Mouse (Mus musculus) limb, embryonic 12.5 days (tissue): ENCODE measurements around the gene Pmpca. TPM values are rescaled to one million over a fixed set of nuclear protein-coding genes. Genes with fewer than 3 reads are reported as not detected.
A peak's percentile ranks its signal among the peaks of the same experiment; 100 is the strongest.

Experiments used
- ATAC-seq: fragments of 200-750 bp; cut with Nextera tagmentation; 2 replicates; pipeline ENCODE4 v1.8.0; 2017; ENCODE audit warnings: low read depth, moderate TSS enrichment; ENCODE audit not compliant: insufficient number of reproducible peaks, insufficient read depth, low FRiP score, low TSS enrichment
- H3K27ac ChIP-seq: fragments of 300-500 bp; sonication (generic); 2 replicates; pipeline ENCODE4 v1.5.1; 2016; ENCODE audit warnings: mild to moderate bottlenecking, moderate library complexity
- H3K27me3 ChIP-seq: fragments of 300-500 bp; sonication (generic); 2 replicates; pipeline ENCODE4 v1.6.1; 2016; ENCODE audit warnings: mild to moderate bottlenecking, moderate library complexity
- H3K36me3 ChIP-seq: fragments of 300-500 bp; sonication (generic); 2 replicates; pipeline ENCODE4 v1.6.1; 2016; ENCODE audit warnings: mild to moderate bottlenecking, moderate library complexity
- H3K4me1 ChIP-seq: fragments of 300-500 bp; sonication (generic); replicated peaks from 2 replicates; pipeline ENCODE4 v1.6.1; 2016
- H3K4me2 ChIP-seq: fragments of 300-500 bp; sonication (generic); 2 replicates; pipeline ENCODE4 v1.6.1; 2016; ENCODE audit warnings: mild to moderate bottlenecking, moderate library complexity
- H3K4me3 ChIP-seq: fragments of 300-500 bp; sonication (generic); replicated peaks from 2 replicates; pipeline ENCODE4 v1.5.1; 2016; ENCODE audit warnings: mild to moderate bottlenecking
- H3K9ac ChIP-seq: fragments of 300-500 bp; sonication (generic); replicated peaks from 2 replicates; pipeline ENCODE4 v1.6.1; 2016; ENCODE audit warnings: mild to moderate bottlenecking, moderate library complexity
- H3K9me3 ChIP-seq: fragments of 300-500 bp; sonication (generic); 2 replicates; pipeline ENCODE4 v1.6.1; 2016; ENCODE audit warnings: mild to moderate bottlenecking, moderate library complexity
- WGBS: fragments of 180-500 bp; shearing (Covaris S2); methylation state at CpG from one replicate; pipeline ENCODE4 v1.1.7; 2016; 5-methylcytosine and 5-hydroxymethylcytosine counted together
- polyA plus RNA-seq: library from polyadenylated mRNA; unstranded; fragments of >200 nt; fragmentation: Nextera tagmentation; extraction: Ambion mirVana; gene quantifications from 2 replicates; pipeline ENCODE4 v1.2.1, GENCODE M21; 2016

Gene Pmpca
- polyA plus RNA-seq, 1 experiment from 2014 or later: 116 TPM

DNA sequence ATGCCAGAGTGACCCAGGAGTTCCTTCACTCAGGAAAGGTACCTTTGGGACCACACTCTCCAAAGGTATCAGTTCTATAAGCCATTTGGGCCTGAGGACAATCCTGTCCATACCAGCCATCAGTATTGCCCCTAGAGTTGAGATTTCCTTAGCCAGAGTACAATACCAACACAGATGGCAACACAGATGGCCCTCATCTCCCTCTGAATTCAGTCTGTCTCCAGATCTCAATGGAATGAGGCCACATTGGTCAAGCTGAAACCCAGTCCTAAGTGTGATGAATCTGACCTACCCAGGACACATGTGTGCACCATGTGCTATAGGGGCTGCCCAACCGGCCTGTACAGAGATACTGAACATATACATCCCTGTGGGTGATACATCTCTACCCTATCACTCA lies 13.1 kb downstream of the Pmpca start:
- no peak for ATAC-seq
- Histone ChIP-seq H3K4me1 (peaks cover 28% of the 10 kb centered on the region), H3K27ac (no peak overlapping the region), H3K9me3 (no peaks in the 10 kb centered on the region), H3K4me2 (no peak overlapping the region), H3K9ac (no peak overlapping the region), H3K27me3 (no peaks in the 10 kb centered on the region), H3K36me3 (peaks cover 81% of the 10 kb centered on the region), H3K4me3 (no peak overlapping the region)
- 83% methylated on average over 1 of the region's 1 CpGs for WGBS

DNA sequence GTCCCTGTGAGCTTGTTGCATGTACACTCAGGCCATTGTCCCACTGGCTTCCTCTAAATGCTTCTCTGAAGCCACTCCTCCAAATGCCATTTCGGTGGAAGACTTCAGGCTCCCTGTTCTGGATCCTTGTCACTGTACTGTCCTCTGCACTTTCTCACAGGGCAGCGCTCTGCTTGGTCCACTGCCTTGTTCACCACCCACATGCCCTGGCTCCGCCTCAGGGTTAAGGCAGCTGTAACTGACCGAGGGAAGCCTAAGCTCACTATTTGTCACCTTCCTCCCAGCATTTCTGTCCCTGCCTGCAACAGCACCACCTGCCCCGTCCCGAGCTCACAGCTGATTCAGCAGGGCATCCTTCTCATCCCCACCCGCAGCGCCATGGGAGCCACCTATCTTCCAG lies 14.2 kb downstream of the Pmpca start:
- no peak overlapping the region for H3K4me2 ChIP-seq
- WGBS: 77% methylated on average over 8 of the region's 8 CpGs
- no peaks in the 10 kb centered on the region for H3K27me3 ChIP-seq
- no peak overlapping the region for H3K27ac ChIP-seq
- peaks cover 39% of the 10 kb centered on the region for H3K4me1 ChIP-seq
- no peak overlapping the region for H3K9ac ChIP-seq
- H3K36me3 ChIP-seq: peaks cover 72% of the 10 kb centered on the region
- ATAC-seq: no peak
- no peak overlapping the region for H3K4me3 ChIP-seq
- no peaks in the 10 kb centered on the region for H3K9me3 ChIP-seq

DNA sequence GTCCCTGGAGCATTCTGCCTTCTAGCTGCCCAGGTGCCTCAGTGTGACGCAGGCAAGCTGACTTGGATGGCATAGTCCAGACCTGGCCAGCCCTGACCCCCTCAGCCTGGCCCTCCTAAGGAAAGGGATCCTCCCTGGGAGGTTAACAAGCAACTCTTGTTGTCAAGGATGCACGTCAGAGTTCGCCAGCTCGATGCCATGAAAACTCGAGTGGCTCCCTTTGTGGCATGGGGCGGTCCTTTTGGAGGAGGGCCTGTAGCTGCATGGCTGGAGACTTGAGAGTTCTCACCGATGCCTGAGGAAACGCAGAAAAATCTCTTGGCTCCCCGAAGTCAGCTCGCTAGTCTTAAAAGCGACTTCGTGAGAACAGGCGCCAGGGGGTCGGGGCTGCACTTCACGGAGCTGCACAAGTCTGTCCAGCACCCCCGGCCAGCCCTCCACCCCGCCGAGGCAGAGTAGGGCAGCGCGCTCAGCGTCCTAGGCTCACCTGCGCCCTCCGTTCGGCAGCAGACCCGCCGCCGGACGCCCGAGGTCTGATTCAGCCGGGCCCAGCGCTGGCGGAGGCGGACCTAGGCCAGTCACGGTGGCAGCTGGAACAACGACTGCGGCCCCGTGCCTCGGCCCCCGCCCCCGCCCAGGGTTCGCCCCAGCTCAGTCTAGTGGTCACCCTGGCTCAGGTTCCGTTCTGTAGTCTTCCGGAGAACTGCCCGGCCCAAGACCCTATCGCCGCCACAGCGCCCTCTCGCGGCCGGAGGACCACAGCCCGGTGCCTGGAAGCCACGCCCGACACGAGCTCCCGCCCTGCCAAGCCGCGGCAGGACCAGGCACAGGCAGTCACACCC lies 19.6 kb downstream of the Pmpca start, which contains the start of gene Inpp5e:
TSS of gene Inpp5e (minus strand) at position 689 of the 842 bp plus-strand sequence.
- H3K4me1 ChIP-seq: peaks cover 41% of the 10 kb centered on the region
- no peaks in the 10 kb centered on the region for H3K9me3 ChIP-seq
- H3K27me3 ChIP-seq: no peaks in the 10 kb centered on the region
- peak; percentile 93 for ATAC-seq
- peak within 1 kb of the TSS; percentile 94 for H3K4me2 ChIP-seq
- WGBS: under 1% methylated on average over 57 of the region's 57 CpGs
- H3K4me3 ChIP-seq: peak within 1 kb of the TSS; percentile 89
- peak within 1 kb of the TSS; percentile 76 for H3K27ac ChIP-seq
- H3K9ac ChIP-seq: peak within 1 kb of the TSS; percentile 92
- H3K36me3 ChIP-seq: peaks cover 61% of the 10 kb centered on the region

DNA sequence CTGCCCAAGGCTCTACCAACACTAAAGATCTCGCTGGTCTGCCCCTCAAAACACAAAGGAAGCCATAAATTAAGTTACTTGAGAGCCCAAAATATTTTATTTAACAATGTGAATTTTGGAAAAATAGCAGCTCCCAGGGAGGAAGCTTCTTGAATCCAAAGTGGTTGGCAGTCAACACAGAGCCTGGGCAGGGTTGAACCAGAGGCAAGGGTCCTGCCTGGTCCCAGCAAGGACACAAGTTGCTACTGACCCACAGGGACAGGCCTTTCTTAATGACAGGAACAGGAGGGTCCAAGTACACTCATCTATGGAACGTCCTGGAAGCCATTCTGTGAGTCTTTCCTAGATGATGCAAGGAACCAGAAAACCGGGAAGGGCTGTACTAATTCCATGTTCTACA lies 20.2 kb downstream of the Pmpca start:
- Histone ChIP-seq H3K36me3 (peaks cover 67% of the 10 kb centered on the region), H3K27me3 (no peaks in the 10 kb centered on the region), H3K27ac (no peak overlapping the region), H3K4me2 (no peak overlapping the region; the same call in 1 of the 2 replicates), H3K4me1 (peaks cover 41% of the 10 kb centered on the region), H3K9ac (no peak overlapping the region), H3K9me3 (no peaks in the 10 kb centered on the region), H3K4me3 (peak overlapping the region; percentile 89)
- ATAC-seq: no peak
- 61% methylated on average over 3 of the region's 3 CpGs for WGBS

DNA sequence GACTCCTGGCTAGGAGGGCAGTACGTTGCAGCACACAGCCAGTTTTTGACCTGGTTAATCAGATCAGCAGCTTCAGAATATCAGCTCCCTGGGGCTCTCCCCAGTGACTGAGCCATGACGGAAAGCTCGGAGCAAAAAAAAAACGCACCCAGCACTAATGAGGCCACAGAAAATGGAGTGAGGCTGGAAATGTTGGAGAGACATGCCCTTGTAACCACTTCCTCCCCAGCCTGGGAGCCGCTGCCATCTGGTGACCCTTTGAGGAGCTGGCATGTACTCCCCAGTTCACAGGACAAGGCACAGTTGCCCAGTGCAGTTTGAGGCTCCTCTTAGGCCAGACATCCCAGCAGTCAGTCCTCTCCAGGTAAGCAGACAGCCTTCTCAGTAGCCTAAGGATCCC lies 21.0 kb downstream of the Pmpca start:
- Histone ChIP-seq H3K4me2 (no peak overlapping the region), H3K27ac (no peak overlapping the region), H3K9me3 (no peaks in the 10 kb centered on the region), H3K36me3 (peaks cover 73% of the 10 kb centered on the region), H3K4me1 (peaks cover 34% of the 10 kb centered on the region), H3K27me3 (no peaks in the 10 kb centered on the region), H3K4me3 (no peak overlapping the region), H3K9ac (no peak overlapping the region)
- whole genome bisulfite sequencing: 70% methylated on average over 5 of the region's 5 CpGs
- no peak for ATAC-seq

- 81% methylated on average over 4 of the region's 5 CpGs for WGBS
These were observed 21.8 kb downstream of the Pmpca start for GRCm38 (mm10) chr2:26410931-26411411.

DNA sequence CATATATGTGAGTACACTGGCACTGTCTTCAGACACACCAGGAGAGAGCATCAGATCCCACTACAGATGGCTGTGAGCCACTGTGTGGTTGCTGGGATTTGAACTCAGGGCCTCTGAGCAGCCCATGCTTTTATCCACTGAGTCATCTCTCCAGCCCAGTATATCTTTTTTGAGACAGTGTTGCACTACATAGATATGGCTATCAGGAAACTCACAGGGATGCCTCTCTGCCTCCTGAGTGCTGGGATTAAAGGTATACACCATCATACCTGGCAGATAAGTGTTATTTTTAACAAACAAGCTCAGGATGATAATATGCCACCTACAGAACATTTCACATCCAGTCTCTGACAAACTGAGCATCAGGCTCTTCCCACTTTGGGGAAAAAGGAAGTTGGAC lies 27.9 kb downstream of the Pmpca start:
- H3K27ac ChIP-seq: no peak overlapping the region
- H3K4me1 ChIP-seq: no peaks in the 10 kb centered on the region
- H3K36me3 ChIP-seq: peaks cover 99% of the 10 kb centered on the region
- no peak for ATAC-seq
- H3K4me3 ChIP-seq: no peak overlapping the region
- H3K9ac ChIP-seq: no peak overlapping the region
- no peaks in the 10 kb centered on the region for H3K9me3 ChIP-seq
- no peaks in the 10 kb centered on the region for H3K27me3 ChIP-seq
- H3K4me2 ChIP-seq: no peak overlapping the region

More at GRCm38 (mm10) chr2:26410931-26411411, 21.8 kb downstream of the Pmpca start:
- Histone ChIP-seq H3K36me3 (peaks cover 73% of the 10 kb centered on the region), H3K27ac (no peak overlapping the region), H3K4me2 (no peak overlapping the region), H3K9me3 (no peaks in the 10 kb centered on the region), H3K27me3 (no peaks in the 10 kb centered on the region), H3K4me1 (peaks cover 25% of the 10 kb centered on the region), H3K9ac (peak overlapping the region; percentile 12; the same call in 1 of the 2 replicates), H3K4me3 (no peak overlapping the region)
- ATAC-seq: no peak

DNA sequence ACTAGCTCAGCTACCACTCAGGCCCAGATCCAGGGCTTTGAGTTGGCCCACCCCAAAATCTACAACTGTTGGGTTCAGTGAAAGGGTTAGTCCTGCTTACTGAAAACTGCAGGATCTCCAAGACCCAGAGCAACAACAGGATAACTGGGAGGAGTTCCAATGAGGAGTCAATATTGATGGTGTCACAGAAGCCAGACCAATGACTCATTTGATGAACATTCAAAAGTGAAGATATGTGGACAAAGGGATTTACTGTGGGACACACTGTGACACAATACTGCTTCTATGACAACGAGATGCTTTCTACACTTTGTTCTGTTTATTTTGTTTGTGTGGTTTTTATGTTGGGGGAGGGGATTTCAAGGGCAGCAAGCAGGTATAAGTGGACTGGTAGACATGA lies 29.0 kb downstream of the Pmpca start:
- 84% methylated on average over 1 of the region's 1 CpGs for WGBS
- ATAC-seq: no peak
- H3K4me1 ChIP-seq: no peaks in the 10 kb centered on the region
- H3K9me3 ChIP-seq: no peaks in the 10 kb centered on the region
- H3K27me3 ChIP-seq: no peaks in the 10 kb centered on the region
- H3K4me3 ChIP-seq: no peak overlapping the region
- no peak overlapping the region for H3K9ac ChIP-seq
- H3K4me2 ChIP-seq: no peak overlapping the region
- no peak overlapping the region for H3K27ac ChIP-seq
- peaks cover 99% of the 10 kb centered on the region for H3K36me3 ChIP-seq

DNA sequence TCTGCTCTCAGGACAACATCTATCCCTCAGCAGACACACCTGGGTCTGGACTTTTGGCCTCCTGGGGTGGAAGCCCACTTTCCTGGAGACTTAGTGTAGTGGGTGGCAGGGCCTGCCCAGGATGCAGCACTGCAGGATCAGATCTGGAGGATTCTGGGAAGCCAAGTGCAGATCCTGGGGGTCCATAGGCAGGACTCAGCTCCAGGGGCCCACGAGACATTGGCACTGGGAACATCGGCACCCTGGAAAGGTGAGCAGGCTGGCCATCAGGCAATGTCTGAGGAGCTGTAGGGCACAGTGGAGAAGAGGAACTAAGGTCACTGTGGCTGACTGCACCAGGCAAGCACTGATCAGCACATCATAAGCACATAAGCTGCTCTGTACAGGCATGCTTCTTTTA lies 32.8 kb downstream of the Pmpca start:
- no peak overlapping the region for H3K27ac ChIP-seq
- H3K9ac ChIP-seq: no peak overlapping the region
- no peak overlapping the region for H3K4me3 ChIP-seq
- no peaks in the 10 kb centered on the region for H3K27me3 ChIP-seq
- 85% methylated on average over 2 of the region's 2 CpGs for WGBS
- ATAC-seq: no peak
- no peak overlapping the region for H3K4me2 ChIP-seq
- no peaks in the 10 kb centered on the region for H3K4me1 ChIP-seq
- peaks cover 99% of the 10 kb centered on the region for H3K36me3 ChIP-seq
- H3K9me3 ChIP-seq: no peaks in the 10 kb centered on the region

DNA sequence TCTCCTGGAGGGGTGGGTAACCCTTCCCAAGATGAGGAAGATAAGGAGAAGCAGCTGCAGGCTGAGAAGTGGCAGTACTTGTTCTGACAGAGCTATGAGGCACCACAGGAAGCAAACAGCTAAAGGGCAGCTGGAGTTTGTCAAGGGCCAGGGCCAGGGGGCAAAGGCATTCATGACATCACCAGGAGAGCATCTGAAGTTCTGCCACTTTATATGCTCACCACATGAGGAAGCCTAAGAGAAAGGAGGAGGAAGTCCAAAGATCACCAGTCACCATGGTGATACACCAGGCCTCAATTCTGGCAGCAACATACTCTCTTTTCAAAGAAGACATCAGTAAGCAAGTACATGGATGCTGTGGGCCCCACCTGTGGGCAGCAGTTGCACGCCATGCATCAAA lies 33.9 kb downstream of the Pmpca start:
- H3K36me3 ChIP-seq: peaks cover 99% of the 10 kb centered on the region
- ATAC-seq: no peak

GRCm38 (mm10) chr2:26424541-26424940 lies 35.4 kb downstream of the Pmpca start:
- H3K36me3 ChIP-seq: peaks cover 99% of the 10 kb centered on the region
- no peak overlapping the region for H3K4me3 ChIP-seq

More for the DNA sequence above, 33.9 kb downstream of the Pmpca start:
- no peaks in the 10 kb centered on the region for H3K9me3 ChIP-seq
- H3K4me3 ChIP-seq: no peak overlapping the region
- H3K4me1 ChIP-seq: no peaks in the 10 kb centered on the region
- H3K27ac ChIP-seq: no peak overlapping the region
- H3K9ac ChIP-seq: no peak overlapping the region
- H3K4me2 ChIP-seq: no peak overlapping the region
- 91% methylated on average over 1 of the region's 1 CpGs for WGBS
- no peaks in the 10 kb centered on the region for H3K27me3 ChIP-seq

More at GRCm38 (mm10) chr2:26424541-26424940, 35.4 kb downstream of the Pmpca start:
- Histone ChIP-seq H3K4me2 (no peak overlapping the region), H3K4me1 (no peaks in the 10 kb centered on the region), H3K27me3 (no peaks in the 10 kb centered on the region), H3K9me3 (no peaks in the 10 kb centered on the region), H3K9ac (no peak overlapping the region), H3K27ac (no peak overlapping the region)
- 92% methylated on average over 2 of the region's 2 CpGs for WGBS
- ATAC-seq: no peak
